Mouse (Mus musculus): ENCODE measurements around the gene Mki67.

GRCm38 (mm10) chr7:135668852-135669739, 47.1 kb downstream of the Mki67 start:
- no peak for TF ChIP-seq CTCF (IDR thresholded peaks at IDR 0.05; ENCODE audit: control insufficient read depth, insufficient read depth, insufficient replicate concordance, low read depth, low read length)
- TF ChIP-seq POLR2A (IDR thresholded peaks at IDR 0.05; ENCODE audit: control insufficient read depth, low read depth, low read length), result no peak

Measured in testis, adult 2 months (tissue).